Comparison of ENCODE assay signal across 22 mouse cellular contexts in genomic region chr17:21648791-21649190, GRCm38 (mm10). TPM values are rescaled to one million over a fixed set of nuclear protein-coding genes. Genes with fewer than 3 reads are reported as not detected.
DNase-seq lines count a peak whose midpoint lies in the region; ATAC-seq and TF ChIP-seq lines count a peak whose summit lies in the region.
"Had no signal": no experiment of that assay in that cellular context is flagged by ENCODE, and none has a peak within 500 bp of the region (broad histone marks: within the 10 kb centered on the region; RNA-seq: fewer than 3 reads in every experiment).

No protein-coding gene starts in this region.

- TF ChIP-seq CTCF in lung, embryonic 14.5 days (IDR thresholded peaks at IDR 0.05; ENCODE audit: low read depth), result no peak
- TF ChIP-seq CTCF in midbrain, postnatal 0 days (IDR thresholded peaks at IDR 0.05), result no peak

- H3K27me3 ChIP-seq in lung, embryonic 14.5 days (ENCODE audit: insufficient read depth, low read length), result no peaks in the 10 kb centered on the region
- no peaks in the 10 kb centered on the region for H3K27me3 ChIP-seq in midbrain, postnatal 0 days (ENCODE audit: insufficient read depth, low read length)
- H3K27me3 ChIP-seq: neural tube, embryonic 15.5 days had no signal

- H3K4me1 ChIP-seq in lung, embryonic 14.5 days (ENCODE audit: insufficient read depth), result no peaks in the 10 kb centered on the region
- no peaks in the 10 kb centered on the region for H3K4me1 ChIP-seq in midbrain, postnatal 0 days (ENCODE audit: insufficient read depth, low read length)
- H3K4me1 ChIP-seq: heart, embryonic 10.5 days had no signal

- H3K4me3 ChIP-seq in lung, embryonic 14.5 days (ENCODE audit: low read depth, low read length), result no peak overlapping the region
- H3K4me3 ChIP-seq in midbrain, postnatal 0 days (ENCODE audit: low read depth, low read length), result no peak overlapping the region
- H3K4me3 ChIP-seq: heart, embryonic 10.5 days; neural tube, embryonic 15.5 days had no signal

- WGBS in lung, embryonic 14.5 days, result 40% methylated on average over 3 of the region's 3 CpGs
- 81% methylated on average over 3 of the region's 3 CpGs for WGBS in midbrain, postnatal 0 days

- H3K4me2 ChIP-seq in lung, embryonic 14.5 days, result no peak overlapping the region
- no peak overlapping the region for H3K4me2 ChIP-seq in midbrain, postnatal 0 days (ENCODE audit: low read depth, low read length, poor library complexity, severe bottlenecking)
- H3K4me2 ChIP-seq: hindbrain, embryonic 14.5 days; midbrain, embryonic 11.5 days; neural tube, embryonic 15.5 days had no signal

- H3K9ac ChIP-seq in lung, embryonic 14.5 days, result no peak overlapping the region
- H3K9ac ChIP-seq in midbrain, postnatal 0 days (replicated peaks; ENCODE audit: low read length, poor library complexity, severe bottlenecking), result no peak overlapping the region
- H3K9ac ChIP-seq: hindbrain, embryonic 14.5 days; neural tube, embryonic 15.5 days had no signal

- peak; percentile 1 for DNase-seq in lung, embryonic 14.5 days
- DNase-seq in lung, adult 18-20 months, result no peak
- DNase-seq in adrenal gland, adult 18-20 months (ENCODE audit: low spot score in 2 of 2), result peak; percentile 26 to 30
- DNase-seq in embryo, embryonic 10.5 days (ENCODE audit: low spot score), result peak; percentile 1
- no peak for DNase-seq in midbrain, postnatal 0 days (ENCODE audit: low spot score)
- DNase-seq in heart, adult 8-10 months (ENCODE audit: low spot score), result no peak
- DNase-seq: cerebellum, adult 11 months; cerebellum, postnatal 36 days; gastrocnemius, postnatal 36 days; heart, postnatal 10 days; kidney, adult 18-20 months; left cerebral cortex, postnatal 4 days; lung, adult 2 months; lung, postnatal 4 days; thymus, postnatal 25 days had no signal

- no peaks in the 10 kb centered on the region for H3K9me3 ChIP-seq in lung, embryonic 14.5 days (ENCODE audit: low read depth, low read length)
- no peaks in the 10 kb centered on the region for H3K9me3 ChIP-seq in midbrain, postnatal 0 days (ENCODE audit: low read length)
- H3K9me3 ChIP-seq: heart, embryonic 10.5 days; neural tube, embryonic 15.5 days had no signal

- H3K36me3 ChIP-seq in lung, embryonic 14.5 days (ENCODE audit: insufficient read depth), result no peaks in the 10 kb centered on the region
- no peaks in the 10 kb centered on the region for H3K36me3 ChIP-seq in midbrain, postnatal 0 days (ENCODE audit: insufficient read depth, low read length)
- H3K36me3 ChIP-seq: heart, embryonic 10.5 days had no signal

- H3K27ac ChIP-seq in lung, embryonic 14.5 days (ENCODE audit: low read depth), result no peak overlapping the region
- no peak overlapping the region for H3K27ac ChIP-seq in midbrain, postnatal 0 days (ENCODE audit: low read depth, low read length)
- H3K27ac ChIP-seq: heart, embryonic 10.5 days; hindbrain, embryonic 14.5 days; neural tube, embryonic 15.5 days had no signal

- ATAC-seq in lung, embryonic 14.5 days (ENCODE audit: insufficient read depth), result no peak
- ATAC-seq in midbrain, postnatal 0 days (ENCODE audit: low FRiP score), result no peak
- no peak for ATAC-seq in activated CD4-positive, CD25-positive, alpha-beta regulatory T cell, adult 4 months

RNA-seq across cellular contexts. Expression of gene Zfp983, which starts 1.6 kb away (rescaled TPM):
- polyA plus RNA-seq in lung, embryonic 14.5 days (2014; fragmentation: Nextera tagmentation; extraction: Ambion mirVana), result 2.9 and 4.3 TPM in 2 replicates
- total RNA-seq in adrenal gland, adult 18-20 months (2021), result 1 to 10 TPM; 5.6 to 5.7 TPM
- total RNA-seq in midbrain, postnatal 0 days (2014; rRNA removed), result 5.4 and 8.0 TPM in 2 replicates
- 5.6 and 7.4 TPM in 2 replicates for polyA plus RNA-seq in midbrain, postnatal 0 days (2015; fragmentation: Nextera tagmentation; extraction: Ambion mirVana)
- polyA plus RNA-seq in activated CD4-positive, CD25-positive, alpha-beta regulatory T cell, adult 4 months (2017; shearing (Covaris generic)), result 10 to 100 TPM in 1 of 2 experiments, 1 to 10 TPM in 1; 9.9 to 15.3 TPM
- 1 to 10 TPM; 1.9 to 2.4 (median 2.1) TPM for total RNA-seq in heart, adult 8-10 months (2022)

RNA-seq across cellular contexts. Expression of gene Gm10226, which starts 42.9 kb away (rescaled TPM):
- 4.6 and 5.0 TPM in 2 replicates for polyA plus RNA-seq in lung, embryonic 14.5 days (2014; fragmentation: Nextera tagmentation; extraction: Ambion mirVana)
- total RNA-seq in adrenal gland, adult 18-20 months (2021), result not detected
- not detected in 2 replicates for total RNA-seq in midbrain, postnatal 0 days (2014; rRNA removed)
- polyA plus RNA-seq in midbrain, postnatal 0 days (2015; fragmentation: Nextera tagmentation; extraction: Ambion mirVana), result 7.2 and 7.7 TPM in 2 replicates
- polyA plus RNA-seq in activated CD4-positive, CD25-positive, alpha-beta regulatory T cell, adult 4 months (2017; shearing (Covaris generic)), result 10 to 100 TPM; 16.1 to 17.7 TPM
- 1 to 10 TPM in 2 of 4 experiments, not detected in 2; 2.1 to 3.5 TPM for total RNA-seq in heart, adult 8-10 months (2022)
- total RNA-seq: gastrocnemius, postnatal 36 days had no signal
- polyA plus RNA-seq: large intestine, adult 2 months; liver, adult 2 months; lung, adult 2 months had no signal

RNA-seq across cellular contexts. Expression of gene Zfp760, which starts 58.8 kb away (rescaled TPM):
- 15.3 and 16.8 TPM in 2 replicates for polyA plus RNA-seq in lung, embryonic 14.5 days (2014; fragmentation: Nextera tagmentation; extraction: Ambion mirVana)
- total RNA-seq in adrenal gland, adult 18-20 months (2021), result 1 to 10 TPM; 4.7 to 5.0 TPM
- 6.0 and 6.8 TPM in 2 replicates for total RNA-seq in midbrain, postnatal 0 days (2014; rRNA removed)
- polyA plus RNA-seq in midbrain, postnatal 0 days (2015; fragmentation: Nextera tagmentation; extraction: Ambion mirVana), result 3.9 and 4.1 TPM in 2 replicates
- polyA plus RNA-seq in activated CD4-positive, CD25-positive, alpha-beta regulatory T cell, adult 4 months (2017; shearing (Covaris generic)), result 1 to 10 TPM; 7.0 to 8.3 TPM
- 1 to 10 TPM; 1.3 to 2.0 (median 1.5) TPM for total RNA-seq in heart, adult 8-10 months (2022)

Comparison
In these comparisons a context has a peak if more than half of its experiments do, and no peak if none do; other contexts are left out.
1. DNase-seq: peak in lung, embryonic 14.5 days (single experiment), adrenal gland, adult 18-20 months (2 of 2) and embryo, embryonic 10.5 days (single experiment); none in lung, adult 18-20 months (0 of 2), midbrain, postnatal 0 days (single experiment) and heart, adult 8-10 months (single experiment).